Mouse (Mus musculus): ENCODE measurements around the gene Fggy.

DNA sequence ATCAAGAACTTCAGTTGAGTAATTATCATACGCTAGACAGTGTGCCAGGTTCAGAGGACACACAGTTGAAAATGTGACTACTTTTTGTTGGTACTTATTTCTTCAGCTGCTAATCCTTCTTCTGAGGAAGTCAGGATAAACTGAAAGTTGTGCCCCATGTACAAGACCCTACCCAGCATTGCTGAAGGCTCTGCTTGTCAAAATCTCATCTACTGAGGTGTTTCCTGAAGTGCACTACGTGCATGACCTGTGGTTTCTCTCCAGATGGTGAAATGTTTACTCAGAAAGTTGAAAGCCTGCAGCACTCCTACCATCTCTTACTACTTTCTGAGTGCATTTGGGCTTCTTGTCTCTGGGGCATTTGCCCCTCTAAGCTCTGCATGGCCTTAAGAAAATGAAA is 208.1 kb downstream of the Fggy start:
- TF ChIP-seq CTCF (conservative IDR thresholded peaks at IDR 0.05; ENCODE audit: low read length) (no peak), NANOG (IDR thresholded peaks at IDR 0.05; ENCODE audit: borderline replicate concordance, low read length) (no peak), POU5F1 (IDR thresholded peaks at IDR 0.05; ENCODE audit: borderline replicate concordance, low read length) (no peak)
